In genomic region chr4:114308518-114308917, GRCm38 (mm10) we compare ENCODE assay signal across 8 mouse cellular contexts.
DNase-seq lines count a peak whose midpoint lies in the region; ATAC-seq lines count a peak whose summit lies in the region.

No protein-coding gene starts in this region.

- ATAC-seq in hindbrain, embryonic 14.5 days (ENCODE audit: low FRiP score) = no peak
- no peak for ATAC-seq in hindbrain, embryonic 12.5 days (ENCODE audit: low FRiP score)

- H3K36me3 ChIP-seq in hindbrain, embryonic 14.5 days (replicated peaks; ENCODE audit: control insufficient read depth, insufficient read depth) = no peaks in the 10 kb centered on the region
- H3K36me3 ChIP-seq in hindbrain, embryonic 12.5 days = no peaks in the 10 kb centered on the region
- H3K36me3 ChIP-seq in limb, embryonic 10.5 days = no peaks in the 10 kb centered on the region

- H3K9ac ChIP-seq in hindbrain, embryonic 14.5 days = no peak overlapping the region
- no peak overlapping the region for H3K9ac ChIP-seq in hindbrain, embryonic 12.5 days

- H3K27me3 ChIP-seq in hindbrain, embryonic 14.5 days (ENCODE audit: control insufficient read depth, insufficient read depth, low read length) = no peaks in the 10 kb centered on the region
- no peaks in the 10 kb centered on the region for H3K27me3 ChIP-seq in hindbrain, embryonic 12.5 days
- no peaks in the 10 kb centered on the region for H3K27me3 ChIP-seq in limb, embryonic 10.5 days (ENCODE audit: low read depth, poor library complexity, severe bottlenecking)

- no peaks in the 10 kb centered on the region for H3K4me1 ChIP-seq in hindbrain, embryonic 14.5 days (replicated peaks; ENCODE audit: control insufficient read depth, insufficient read depth, low read length)
- no peaks in the 10 kb centered on the region for H3K4me1 ChIP-seq in hindbrain, embryonic 12.5 days
- no peaks in the 10 kb centered on the region for H3K4me1 ChIP-seq in limb, embryonic 10.5 days

- H3K4me3 ChIP-seq in hindbrain, embryonic 14.5 days (replicated peaks; ENCODE audit: low read length) = no peak overlapping the region
- no peak overlapping the region for H3K4me3 ChIP-seq in hindbrain, embryonic 12.5 days
- H3K4me3 ChIP-seq in limb, embryonic 10.5 days = no peak overlapping the region

- H3K4me2 ChIP-seq in hindbrain, embryonic 14.5 days (replicated peaks) = no peak overlapping the region
- H3K4me2 ChIP-seq in hindbrain, embryonic 12.5 days (replicated peaks) = no peak overlapping the region

- no peak overlapping the region for H3K27ac ChIP-seq in hindbrain, embryonic 14.5 days
- no peak overlapping the region for H3K27ac ChIP-seq in hindbrain, embryonic 12.5 days
- H3K27ac ChIP-seq in limb, embryonic 10.5 days = no peak overlapping the region

- no peaks in the 10 kb centered on the region for H3K9me3 ChIP-seq in hindbrain, embryonic 14.5 days (ENCODE audit: control insufficient read depth, low read length)
- H3K9me3 ChIP-seq in hindbrain, embryonic 12.5 days (replicated peaks) = no peaks in the 10 kb centered on the region
- H3K9me3 ChIP-seq in limb, embryonic 10.5 days (replicated peaks) = no peaks in the 10 kb centered on the region

- DNase-seq in hindbrain, embryonic 14.5 days (ENCODE audit: low spot score) = peak; percentile 50
- DNase-seq in urinary bladder, postnatal 14 days (ENCODE audit: low spot score) = peak; percentile 11
- no peak for DNase-seq in urinary bladder, postnatal 10 days (ENCODE audit: low spot score)
- peak; percentile 54 to 64 for DNase-seq in cerebellum, postnatal 14 days
- DNase-seq in limb, embryonic 10.5 days (ENCODE audit: low spot score) = peak; percentile 54
- peak; percentile 45 for DNase-seq in thymus, postnatal 4 days
- no peak for DNase-seq in MN1 (ENCODE audit: low spot score)

- WGBS in hindbrain, embryonic 14.5 days = 6% methylated on average over 1 of the region's 1 CpGs
- WGBS in hindbrain, embryonic 12.5 days = 8% methylated on average over 1 of the region's 1 CpGs
- 12% methylated on average over 1 of the region's 1 CpGs for WGBS in limb, embryonic 10.5 days

Comparison
In these comparisons a context has a peak if more than half of its experiments do, and no peak if none do; other contexts are left out.
1. DNase-seq: peak in hindbrain, embryonic 14.5 days (single experiment), urinary bladder, postnatal 14 days (single experiment), cerebellum, postnatal 14 days (2 of 2), limb, embryonic 10.5 days (single experiment) and thymus, postnatal 4 days (single experiment); none in urinary bladder, postnatal 10 days (single experiment) and MN1 (single experiment).